Mouse (Mus musculus): ENCODE measurements around the gene Nrxn1. TPM values are rescaled to one million over a fixed set of nuclear protein-coding genes. Genes with fewer than 3 reads are reported as not detected.

Gene Nrxn1
- polyA plus RNA-seq, 1 experiment from 2014 or later, result 25.7 TPM

DNA sequence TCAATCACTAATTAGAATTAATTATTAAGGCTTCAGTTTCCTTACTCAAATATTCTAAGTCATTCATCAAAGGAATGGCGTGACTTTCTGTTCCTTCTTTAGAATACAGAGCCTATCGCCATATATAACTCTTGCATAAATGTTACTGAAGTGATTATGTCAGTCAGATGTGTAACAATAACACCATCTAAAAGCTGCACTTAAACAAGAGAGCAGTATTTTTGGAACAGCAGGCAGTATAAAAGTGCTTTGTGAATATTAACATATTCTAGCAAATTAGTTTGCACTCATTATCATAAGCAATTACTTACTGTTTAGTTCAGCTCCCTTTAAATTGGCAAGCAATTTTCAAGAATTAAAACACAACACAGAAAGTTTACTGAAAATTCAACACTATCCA lies 716.3 kb downstream of the Nrxn1 start:
- Histone ChIP-seq H3K9ac (ENCODE audit: low read length) (no peak overlapping the region), H3K4me3 (ENCODE audit: low read depth, low read length) (no peak overlapping the region), H3K9me3 (ENCODE audit: control insufficient read depth, low read length) (no peaks in the 10 kb centered on the region), H3K4me2 (ENCODE audit: low read depth) (no peak overlapping the region), H3K27me3 (ENCODE audit: control insufficient read depth, insufficient read depth, low read length) (no peaks in the 10 kb centered on the region), H3K27ac (ENCODE audit: low read depth, low read length) (no peak overlapping the region), H3K4me1 (ENCODE audit: control insufficient read depth, insufficient read depth, low read length) (no peaks in the 10 kb centered on the region), H3K36me3 (ENCODE audit: control insufficient read depth, insufficient read depth, low read length) (no peaks in the 10 kb centered on the region)
- WGBS, result 90% methylated on average over 2 of the region's 2 CpGs
- DNase-seq (ENCODE audit: low spot score) (no peak), ATAC-seq (ENCODE audit: insufficient read depth, low FRiP score, low TSS enrichment) (no peak)

- Histone ChIP-seq H3K4me1 (ENCODE audit: control insufficient read depth, insufficient read depth, low read length) (no peaks in the 10 kb centered on the region), H3K9me3 (ENCODE audit: control insufficient read depth, low read length) (no peaks in the 10 kb centered on the region), H3K9ac (ENCODE audit: low read length) (no peak overlapping the region), H3K36me3 (ENCODE audit: control insufficient read depth, insufficient read depth, low read length) (no peaks in the 10 kb centered on the region), H3K4me3 (ENCODE audit: low read depth, low read length) (no peak overlapping the region), H3K27me3 (ENCODE audit: control insufficient read depth, insufficient read depth, low read length) (no peaks in the 10 kb centered on the region), H3K27ac (ENCODE audit: low read depth, low read length) (no peak overlapping the region), H3K4me2 (ENCODE audit: low read depth) (no peak overlapping the region)
- DNase-seq (ENCODE audit: low spot score), result no peak
- ATAC-seq (ENCODE audit: insufficient read depth, low FRiP score, low TSS enrichment), result no peak
- 88% methylated on average over 4 of the region's 4 CpGs for whole genome bisulfite sequencing
These were observed 730.7 kb downstream of the Nrxn1 start for GRCm38 (mm10) chr17:90362169-90362568.

DNA sequence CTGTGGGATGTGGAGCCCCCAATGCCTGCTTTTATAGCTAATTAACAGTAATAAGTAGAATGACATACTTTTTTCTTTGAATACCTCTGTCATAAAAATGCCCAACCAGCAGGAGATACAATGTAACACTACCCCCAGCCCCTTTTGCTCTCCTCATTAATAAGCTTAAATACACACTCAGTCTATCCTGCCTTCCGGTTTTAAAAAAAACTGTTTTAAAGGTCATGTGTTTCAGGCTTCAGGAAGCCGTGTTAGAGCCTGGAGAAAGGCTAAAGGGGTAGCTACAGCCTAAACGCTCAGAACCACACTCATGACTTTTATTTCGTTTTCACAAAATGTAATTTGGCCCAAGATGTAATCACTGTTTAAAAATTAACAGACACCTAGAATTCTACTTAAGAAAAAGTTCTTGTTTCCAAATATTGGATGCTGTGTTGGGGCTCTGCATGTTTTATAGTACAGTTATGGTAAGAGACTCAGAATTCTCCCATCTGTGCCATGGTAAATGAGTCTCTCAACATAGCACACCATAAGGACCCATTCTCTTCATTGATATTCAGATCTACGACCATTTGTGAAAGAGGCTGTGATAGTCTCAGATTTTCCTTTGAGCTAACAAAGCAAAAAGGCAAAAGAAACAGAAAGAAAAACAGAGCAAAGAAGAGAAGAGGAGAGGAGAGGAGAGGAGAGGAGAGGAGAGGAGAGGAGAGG lies 743.3 kb downstream of the Nrxn1 start:
- Histone ChIP-seq H3K36me3 (ENCODE audit: control insufficient read depth, insufficient read depth, low read length) (no peaks in the 10 kb centered on the region), H3K27me3 (ENCODE audit: control insufficient read depth, insufficient read depth, low read length) (no peaks in the 10 kb centered on the region), H3K27ac (ENCODE audit: low read depth, low read length) (no peak overlapping the region), H3K4me3 (ENCODE audit: low read depth, low read length) (no peak overlapping the region), H3K9ac (ENCODE audit: low read length) (no peak overlapping the region), H3K4me1 (ENCODE audit: control insufficient read depth, insufficient read depth, low read length) (no peaks in the 10 kb centered on the region), H3K9me3 (ENCODE audit: control insufficient read depth, low read length) (no peaks in the 10 kb centered on the region), H3K4me2 (ENCODE audit: low read depth) (no peak overlapping the region)
- ATAC-seq (ENCODE audit: insufficient read depth, low FRiP score, low TSS enrichment) (no peak), DNase-seq (ENCODE audit: low spot score) (no peak)
- WGBS, result 59% methylated on average over 5 of the region's 5 CpGs

DNA sequence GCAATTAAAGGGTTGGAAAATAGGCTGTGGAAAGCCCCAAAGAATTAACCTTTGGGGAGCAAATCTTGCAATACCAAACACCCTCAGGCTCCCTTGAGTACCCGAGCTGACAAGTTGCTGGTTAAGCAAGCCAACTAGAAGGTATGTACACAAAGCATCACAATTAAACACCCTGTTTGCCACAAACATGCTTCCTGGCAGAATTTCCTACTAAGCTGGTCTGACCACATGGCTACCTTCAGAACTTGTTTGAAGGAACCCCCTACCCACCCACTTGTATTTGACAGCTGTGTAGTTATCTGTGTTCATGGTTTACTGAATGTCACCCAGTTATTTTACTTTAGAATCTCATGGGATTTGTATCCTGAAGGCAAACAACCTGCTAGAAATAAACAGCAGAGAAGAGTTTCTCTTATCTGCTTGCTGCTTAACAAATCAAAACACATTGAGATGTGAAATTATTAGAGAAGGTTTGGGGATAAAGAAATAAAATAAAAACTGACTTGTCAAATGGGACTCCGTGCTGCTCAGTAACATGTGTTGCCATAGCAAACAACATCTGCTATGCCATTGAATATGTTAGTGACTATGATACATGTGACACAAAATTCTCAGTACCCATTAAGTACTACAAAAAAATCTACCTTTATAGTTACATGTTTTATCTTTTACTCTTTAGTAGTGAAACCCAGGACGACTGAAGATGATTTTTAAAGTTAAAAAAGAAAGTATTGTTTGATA lies 746.0 kb downstream of the Nrxn1 start:
- H3K4me2 ChIP-seq (ENCODE audit: low read depth), result no peak overlapping the region
- no peak overlapping the region for H3K9ac ChIP-seq (ENCODE audit: low read length)
- DNase-seq (ENCODE audit: low spot score) (no peak), ATAC-seq (ENCODE audit: insufficient read depth, low FRiP score, low TSS enrichment) (no peak)
- no peaks in the 10 kb centered on the region for H3K36me3 ChIP-seq (ENCODE audit: control insufficient read depth, insufficient read depth, low read length)
- H3K9me3 ChIP-seq (ENCODE audit: control insufficient read depth, low read length), result no peaks in the 10 kb centered on the region
- H3K4me1 ChIP-seq (ENCODE audit: control insufficient read depth, insufficient read depth, low read length), result no peaks in the 10 kb centered on the region
- WGBS, result 76% methylated on average over 3 of the region's 3 CpGs
- H3K27me3 ChIP-seq (ENCODE audit: control insufficient read depth, insufficient read depth, low read length), result no peaks in the 10 kb centered on the region
- H3K4me3 ChIP-seq (ENCODE audit: low read depth, low read length), result no peak overlapping the region
- H3K27ac ChIP-seq (ENCODE audit: low read depth, low read length), result no peak overlapping the region

DNA sequence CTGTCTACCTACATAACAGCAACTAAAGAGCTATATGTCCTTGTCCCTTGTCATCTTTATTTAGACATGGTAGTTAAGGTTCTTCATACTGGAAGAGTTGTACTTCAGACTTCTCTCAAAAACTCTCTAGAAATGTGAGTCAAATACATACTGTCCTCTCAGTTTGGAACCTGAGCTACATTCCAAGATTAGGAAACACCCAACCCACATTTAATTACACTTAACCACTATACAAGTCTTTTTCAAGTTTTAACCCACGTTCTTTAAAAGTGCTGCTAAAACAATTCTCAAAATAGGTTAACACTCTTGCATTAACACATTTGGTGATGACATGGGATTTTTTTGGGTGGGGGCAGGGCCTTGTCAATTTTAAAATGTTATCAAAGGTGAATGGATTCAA lies 759.4 kb downstream of the Nrxn1 start:
- ATAC-seq (ENCODE audit: insufficient read depth, low FRiP score, low TSS enrichment) (no peak), DNase-seq (ENCODE audit: low spot score) (no peak)
- H3K9ac ChIP-seq (ENCODE audit: low read length), result no peak overlapping the region
- H3K4me1 ChIP-seq (ENCODE audit: control insufficient read depth, insufficient read depth, low read length), result no peaks in the 10 kb centered on the region
- WGBS, result 72% methylated on average over 1 of the region's 1 CpGs
- H3K4me3 ChIP-seq (ENCODE audit: low read depth, low read length), result no peak overlapping the region
- H3K9me3 ChIP-seq (ENCODE audit: control insufficient read depth, low read length), result no peaks in the 10 kb centered on the region
- no peak overlapping the region for H3K4me2 ChIP-seq (ENCODE audit: low read depth)
- no peaks in the 10 kb centered on the region for H3K27me3 ChIP-seq (ENCODE audit: control insufficient read depth, insufficient read depth, low read length)
- no peaks in the 10 kb centered on the region for H3K36me3 ChIP-seq (ENCODE audit: control insufficient read depth, insufficient read depth, low read length)
- H3K27ac ChIP-seq (ENCODE audit: low read depth, low read length), result no peak overlapping the region

DNA sequence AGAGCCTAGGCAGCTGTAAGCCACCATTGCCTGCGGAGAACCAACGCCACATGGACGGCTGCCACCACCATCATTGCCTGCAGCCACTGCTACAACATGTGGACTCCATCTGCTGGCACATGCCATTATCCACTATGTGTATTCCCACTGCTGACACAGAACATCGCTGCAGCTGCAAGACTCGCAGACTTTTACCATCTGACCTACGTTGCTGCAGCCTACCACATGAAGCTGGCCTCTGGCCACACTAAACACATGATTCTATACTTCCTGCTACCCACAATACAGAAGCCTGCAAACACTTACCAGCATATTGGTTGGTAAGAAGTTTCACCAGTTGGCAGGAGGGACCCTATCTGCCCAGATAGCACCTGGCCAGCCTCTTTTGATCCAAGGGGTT lies 769.2 kb downstream of the Nrxn1 start:
- Histone ChIP-seq H3K4me1 (ENCODE audit: control insufficient read depth, insufficient read depth, low read length) (no peaks in the 10 kb centered on the region), H3K27ac (ENCODE audit: low read depth, low read length) (no peak overlapping the region), H3K9me3 (ENCODE audit: control insufficient read depth, low read length) (no peaks in the 10 kb centered on the region), H3K27me3 (ENCODE audit: control insufficient read depth, insufficient read depth, low read length) (no peaks in the 10 kb centered on the region), H3K36me3 (ENCODE audit: control insufficient read depth, insufficient read depth, low read length) (no peaks in the 10 kb centered on the region), H3K4me3 (ENCODE audit: low read depth, low read length) (no peak overlapping the region), H3K9ac (ENCODE audit: low read length) (no peak overlapping the region), H3K4me2 (ENCODE audit: low read depth) (no peak overlapping the region)
- 87% methylated on average over 6 of the region's 6 CpGs for WGBS
- DNase-seq (ENCODE audit: low spot score) (no peak), ATAC-seq (ENCODE audit: insufficient read depth, low FRiP score, low TSS enrichment) (no peak)

DNA sequence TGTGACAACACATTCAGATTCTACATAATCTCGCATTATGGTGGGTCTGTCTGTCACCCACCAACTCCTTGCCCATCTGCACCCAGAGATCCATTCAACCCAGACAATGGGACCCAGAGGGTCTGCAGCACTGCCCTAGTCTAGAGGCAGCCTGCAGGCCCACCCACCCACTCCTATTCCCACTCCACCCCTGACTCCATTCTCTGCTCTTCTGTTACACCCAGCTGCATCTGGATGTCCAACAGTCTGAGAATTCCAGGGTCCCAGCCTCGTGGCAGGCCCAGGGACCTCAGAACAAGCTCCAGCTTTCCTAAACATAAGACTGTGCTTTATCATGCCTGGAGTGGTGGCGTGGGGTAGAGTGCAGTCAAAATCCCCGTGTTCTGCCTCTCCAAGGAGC lies 820.6 kb downstream of the Nrxn1 start:
- H3K36me3 ChIP-seq (ENCODE audit: control insufficient read depth, insufficient read depth, low read length), result no peaks in the 10 kb centered on the region
- WGBS, result 71% methylated on average over 4 of the region's 4 CpGs
- H3K4me2 ChIP-seq (ENCODE audit: low read depth), result no peak overlapping the region
- H3K27ac ChIP-seq (ENCODE audit: low read depth, low read length), result no peak overlapping the region
- H3K27me3 ChIP-seq (ENCODE audit: control insufficient read depth, insufficient read depth, low read length), result no peaks in the 10 kb centered on the region
- ATAC-seq (ENCODE audit: insufficient read depth, low FRiP score, low TSS enrichment) (no peak), DNase-seq (ENCODE audit: low spot score) (no peak)
- no peaks in the 10 kb centered on the region for H3K9me3 ChIP-seq (ENCODE audit: control insufficient read depth, low read length)
- H3K4me3 ChIP-seq (ENCODE audit: low read depth, low read length), result no peak overlapping the region
- no peak overlapping the region for H3K9ac ChIP-seq (ENCODE audit: low read length)
- H3K4me1 ChIP-seq (ENCODE audit: control insufficient read depth, insufficient read depth, low read length), result no peaks in the 10 kb centered on the region

GRCm38 (mm10) chr17:90271165-90271564 lies 821.7 kb downstream of the Nrxn1 start:
- no peak overlapping the region for H3K4me2 ChIP-seq (ENCODE audit: low read depth)
- no peak overlapping the region for H3K27ac ChIP-seq (ENCODE audit: low read depth, low read length)
- no peaks in the 10 kb centered on the region for H3K27me3 ChIP-seq (ENCODE audit: control insufficient read depth, insufficient read depth, low read length)
- WGBS, result 17% methylated on average over 4 of the region's 4 CpGs
- H3K36me3 ChIP-seq (ENCODE audit: control insufficient read depth, insufficient read depth, low read length), result no peaks in the 10 kb centered on the region
- no peaks in the 10 kb centered on the region for H3K9me3 ChIP-seq (ENCODE audit: control insufficient read depth, low read length)
- no peak overlapping the region for H3K4me3 ChIP-seq (ENCODE audit: low read depth, low read length)
- ATAC-seq (ENCODE audit: insufficient read depth, low FRiP score, low TSS enrichment), result no peak
- no peak overlapping the region for H3K9ac ChIP-seq (ENCODE audit: low read length)
- no peaks in the 10 kb centered on the region for H3K4me1 ChIP-seq (ENCODE audit: control insufficient read depth, insufficient read depth, low read length)
- DNase-seq (ENCODE audit: low spot score), result no peak

DNA sequence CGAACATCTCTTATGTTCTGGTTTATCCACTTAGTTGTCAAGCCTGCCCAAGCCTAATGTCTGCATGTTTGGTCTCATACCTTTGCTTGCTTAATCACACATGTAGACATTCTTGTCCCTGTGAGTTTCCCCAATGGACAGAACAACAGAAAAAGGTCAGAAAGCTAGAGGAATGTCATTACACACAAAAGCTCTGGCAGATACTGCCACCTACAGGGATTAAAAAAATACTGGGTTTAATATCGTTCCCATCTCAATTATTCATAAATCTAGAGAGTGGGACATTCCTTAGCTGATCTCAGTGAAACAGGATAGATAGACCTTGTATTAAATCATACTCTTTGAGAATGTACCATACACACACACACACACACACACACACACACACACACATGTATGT lies 823.7 kb downstream of the Nrxn1 start:
- Histone ChIP-seq H3K27ac (ENCODE audit: low read depth, low read length) (no peak overlapping the region), H3K36me3 (ENCODE audit: control insufficient read depth, insufficient read depth, low read length) (no peaks in the 10 kb centered on the region), H3K4me3 (ENCODE audit: low read depth, low read length) (no peak overlapping the region), H3K9ac (ENCODE audit: low read length) (no peak overlapping the region), H3K4me2 (ENCODE audit: low read depth) (no peak overlapping the region), H3K4me1 (ENCODE audit: control insufficient read depth, insufficient read depth, low read length) (no peaks in the 10 kb centered on the region), H3K27me3 (ENCODE audit: control insufficient read depth, insufficient read depth, low read length) (no peaks in the 10 kb centered on the region), H3K9me3 (ENCODE audit: control insufficient read depth, low read length) (no peaks in the 10 kb centered on the region)
- ATAC-seq (ENCODE audit: insufficient read depth, low FRiP score, low TSS enrichment) (no peak), DNase-seq (ENCODE audit: low spot score) (no peak)
- 82% methylated on average over 2 of the region's 2 CpGs for WGBS

Data from neural tube, embryonic 11.5 days (tissue).